Mouse (Mus musculus) G1E (cell line): Measurements from ENCODE around the gene Gm10720. TPM values are rescaled to one million over a fixed set of nuclear protein-coding genes. Genes with fewer than 3 reads are reported as not detected.
A peak's percentile ranks its signal among the peaks of the same experiment; 100 is the strongest.
"Not testable (repeated sequence)": the region's sequence is repeated elsewhere in the genome, so short reads cannot be mapped to it uniquely, and the experiment has no call there.

Source experiments
- ATAC-seq: 2 replicates; pipeline ENCODE4 v1.8.0; 2016; ENCODE audit warnings: mild to moderate bottlenecking; ENCODE audit not compliant: insufficient number of reproducible peaks, poor library complexity, low FRiP score, severe bottlenecking; ENCODE audit errors: extremely low read depth
- DNase-seq: peaks from one replicate; pipeline ENCODE4 v3.0.0; 2012; ENCODE audit warnings: low spot score
- H3K27me3 ChIP-seq: 2 replicates; pipeline ENCODE4 v1.6.1; 2012; ENCODE audit warnings: mild to moderate bottlenecking, low read length, inconsistent platforms; ENCODE audit not compliant: insufficient read depth
- H3K36me3 ChIP-seq: replicated peaks from 2 replicates; pipeline ENCODE3; 2012; ENCODE audit warnings: mild to moderate bottlenecking, inconsistent platforms
- H3K4me1 ChIP-seq: 2 replicates; pipeline ENCODE4 v1.6.1; 2012; ENCODE audit warnings: low read depth, low read length, inconsistent platforms, mixed read lengths; ENCODE audit not compliant: insufficient read depth
- H3K4me3 ChIP-seq: 2 replicates; pipeline ENCODE4 v1.5.1; 2012; ENCODE audit warnings: low read depth, mild to moderate bottlenecking, inconsistent platforms, low read length, moderate library complexity, mixed read lengths
- H3K9me3 ChIP-seq: replicated peaks from 2 replicates; pipeline ENCODE4 v1.6.1; 2012; ENCODE audit warnings: inconsistent platforms
- polyA plus RNA-seq: library from polyadenylated mRNA; stranded (reverse); fragments of >175 nt; gene quantifications from 2 replicates; pipeline ENCODE4 v1.2.3, GENCODE M21; 2012
- total RNA-seq, 2 experiments: library from RNA; stranded (forward) in 1 of 2; stranded (reverse) in 1 of 2; fragments of 200-1000 nt in 1 of 2; fragments of >200 nt in 1 of 2; fragmentation: Nextera tagmentation in 1 of 2; gene quantifications; 2 replicates each; pipeline ENCODE4 v1.2.3; 2014 to 2017

Gm10720 gene
- total and polyA plus RNA-seq, 3 experiments = 7.5 TPM; not detected in 2

- H3K36me3 ChIP-seq, H3K4me1 ChIP-seq, H3K27me3 ChIP-seq, H3K4me3 ChIP-seq, ATAC-seq, H3K9me3 ChIP-seq, DNase-seq: not testable (repeated sequence)
These were observed 442 bp downstream of the Gm10720 start for GRCm38 (mm10) chr9:3015896-3016295.

GRCm38 (mm10) chr9:3017108-3017507 lies 1.7 kb downstream of the Gm10720 start, which contains the start of gene Gm10719:
TSS of gene Gm10719 (plus strand) at chr9:3017408.
- not testable (repeated sequence) for H3K9me3 ChIP-seq, DNase-seq, H3K27me3 ChIP-seq, ATAC-seq, H3K36me3 ChIP-seq, H3K4me3 ChIP-seq, H3K4me1 ChIP-seq

- H3K36me3 ChIP-seq, DNase-seq, ATAC-seq, H3K9me3 ChIP-seq, H3K4me3 ChIP-seq, H3K4me1 ChIP-seq, H3K27me3 ChIP-seq: not testable (repeated sequence)
These were observed 3.5 kb downstream of the Gm10720 start for GRCm38 (mm10) chr9:3018944-3019343.

- H3K36me3 ChIP-seq, H3K27me3 ChIP-seq, H3K9me3 ChIP-seq, H3K4me1 ChIP-seq, DNase-seq, H3K4me3 ChIP-seq: not testable (repeated sequence)
- ATAC-seq = peak; percentile 37
These were observed 4.6 kb downstream of the Gm10720 start for GRCm38 (mm10) chr9:3019835-3020727.

GRCm38 (mm10) chr9:3022316-3023008 lies 7.0 kb downstream of the Gm10720 start:
- not testable (repeated sequence) for ATAC-seq, H3K4me1 ChIP-seq, H3K36me3 ChIP-seq, H3K9me3 ChIP-seq, DNase-seq, H3K4me3 ChIP-seq, H3K27me3 ChIP-seq

GRCm38 (mm10) chr9:3023312-3023984 lies 8.0 kb downstream of the Gm10720 start, which contains the start of gene Gm10718:
TSS of gene Gm10718 (plus strand) at chr9:3023547.
- not testable (repeated sequence) for H3K36me3 ChIP-seq, H3K4me1 ChIP-seq, H3K9me3 ChIP-seq, H3K27me3 ChIP-seq, H3K4me3 ChIP-seq, DNase-seq, ATAC-seq

GRCm38 (mm10) chr9:3023985-3024648 lies 8.7 kb downstream of the Gm10720 start:
- H3K4me3 ChIP-seq, DNase-seq, H3K4me1 ChIP-seq, H3K36me3 ChIP-seq, H3K27me3 ChIP-seq, ATAC-seq, H3K9me3 ChIP-seq: not testable (repeated sequence)

GRCm38 (mm10) chr9:3024912-3025467 lies 9.5 kb downstream of the Gm10720 start, which contains the start of gene Gm10717:
TSS of gene Gm10717 (plus strand) at chr9:3025417.
- not testable (repeated sequence) for H3K4me3 ChIP-seq, H3K27me3 ChIP-seq, H3K9me3 ChIP-seq, DNase-seq, H3K36me3 ChIP-seq, H3K4me1 ChIP-seq, ATAC-seq

- not testable (repeated sequence) for H3K9me3 ChIP-seq, DNase-seq, H3K4me3 ChIP-seq, H3K27me3 ChIP-seq, H3K36me3 ChIP-seq, H3K4me1 ChIP-seq, ATAC-seq
These were observed 10.2 kb downstream of the Gm10720 start for GRCm38 (mm10) chr9:3025653-3026052.

- H3K36me3 ChIP-seq = not testable (repeated sequence)
These were observed 10.7 kb downstream of the Gm10720 start for GRCm38 (mm10) chr9:3026136-3026535.

GRCm38 (mm10) chr9:3026741-3027140 lies 11.3 kb downstream of the Gm10720 start:
- H3K36me3 ChIP-seq, H3K27me3 ChIP-seq, H3K4me3 ChIP-seq, H3K4me1 ChIP-seq, DNase-seq, ATAC-seq, H3K9me3 ChIP-seq: not testable (repeated sequence)

More at GRCm38 (mm10) chr9:3026136-3026535, 10.7 kb downstream of the Gm10720 start:
- H3K4me3 ChIP-seq, H3K27me3 ChIP-seq, DNase-seq, H3K4me1 ChIP-seq, H3K9me3 ChIP-seq, ATAC-seq: not testable (repeated sequence)
